Mouse (Mus musculus): ENCODE data around the gene Lingo1. TPM values are rescaled to one million over a fixed set of nuclear protein-coding genes. Genes with fewer than 3 reads are reported as not detected.

The Lingo1 gene
- polyA plus RNA-seq, 1 experiment from 2014 or later = 79.4 TPM

- Histone ChIP-seq H3K9ac (ENCODE audit: low read depth, low read length) (no peak overlapping the region), H3K27me3 (replicated peaks; ENCODE audit: control insufficient read depth, insufficient read depth, low read length) (0 out of 2 replicates have a peak, but pooled peaks cover 2% of the 10 kb centered on the region), H3K4me1 (ENCODE audit: control insufficient read depth, insufficient read depth, low read depth, low read length) (no peaks in the 10 kb centered on the region), H3K27ac (ENCODE audit: low read depth, low read length) (no peak overlapping the region), H3K4me3 (ENCODE audit: low read length) (no peak overlapping the region), H3K9me3 (ENCODE audit: control insufficient read depth, low read length) (no peaks in the 10 kb centered on the region), H3K4me2 (ENCODE audit: low read length) (no peak overlapping the region), H3K36me3 (ENCODE audit: control insufficient read depth, insufficient read depth, low read length) (no peaks in the 10 kb centered on the region)
- 75% methylated on average over 3 of the region's 3 CpGs for WGBS
- ATAC-seq = no peak
Observed at GRCm38 (mm10) chr9:56718984-56719383, 77.3 kb downstream of the Lingo1 start.

GRCm38 (mm10) chr9:56716565-56716964 lies 79.7 kb downstream of the Lingo1 start:
- Histone ChIP-seq H3K4me2 (ENCODE audit: low read length) (no peak overlapping the region), H3K4me3 (ENCODE audit: low read length) (no peak overlapping the region), H3K27me3 (replicated peaks; ENCODE audit: control insufficient read depth, insufficient read depth, low read length) (no peaks in the 10 kb centered on the region), H3K4me1 (ENCODE audit: control insufficient read depth, insufficient read depth, low read depth, low read length) (no peaks in the 10 kb centered on the region), H3K27ac (ENCODE audit: low read depth, low read length) (no peak overlapping the region), H3K9ac (ENCODE audit: low read depth, low read length) (no peak overlapping the region), H3K36me3 (ENCODE audit: control insufficient read depth, insufficient read depth, low read length) (no peaks in the 10 kb centered on the region), H3K9me3 (ENCODE audit: control insufficient read depth, low read length) (no peaks in the 10 kb centered on the region)
- no peak for ATAC-seq
- WGBS = 69% methylated on average over 3 of the region's 3 CpGs

- Histone ChIP-seq H3K9ac (ENCODE audit: low read depth, low read length) (no peak overlapping the region), H3K27me3 (replicated peaks; ENCODE audit: control insufficient read depth, insufficient read depth, low read length) (no peaks in the 10 kb centered on the region), H3K4me3 (ENCODE audit: low read length) (no peak overlapping the region), H3K4me2 (ENCODE audit: low read length) (no peak overlapping the region), H3K9me3 (ENCODE audit: control insufficient read depth, low read length) (no peaks in the 10 kb centered on the region), H3K36me3 (ENCODE audit: control insufficient read depth, insufficient read depth, low read length) (no peaks in the 10 kb centered on the region), H3K27ac (ENCODE audit: low read depth, low read length) (no peak overlapping the region), H3K4me1 (ENCODE audit: control insufficient read depth, insufficient read depth, low read depth, low read length) (no peaks in the 10 kb centered on the region)
- 76% methylated on average over 3 of the region's 3 CpGs for WGBS
- ATAC-seq = no peak
Observed at GRCm38 (mm10) chr9:56716066-56716465, 80.2 kb downstream of the Lingo1 start.

GRCm38 (mm10) chr9:56714391-56714790 lies 81.9 kb downstream of the Lingo1 start:
- WGBS = 84% methylated on average over 1 of the region's 1 CpGs
- no peaks in the 10 kb centered on the region for H3K36me3 ChIP-seq (ENCODE audit: control insufficient read depth, insufficient read depth, low read length)
- no peak overlapping the region for H3K4me3 ChIP-seq (ENCODE audit: low read length)
- no peak overlapping the region for H3K4me2 ChIP-seq (ENCODE audit: low read length)
- H3K9me3 ChIP-seq (ENCODE audit: control insufficient read depth, low read length) = no peaks in the 10 kb centered on the region
- H3K27me3 ChIP-seq (replicated peaks; ENCODE audit: control insufficient read depth, insufficient read depth, low read length) = no peaks in the 10 kb centered on the region
- H3K9ac ChIP-seq (ENCODE audit: low read depth, low read length) = no peak overlapping the region
- H3K27ac ChIP-seq (ENCODE audit: low read depth, low read length) = no peak overlapping the region
- H3K4me1 ChIP-seq (ENCODE audit: control insufficient read depth, insufficient read depth, low read depth, low read length) = peaks cover 5% of the 10 kb centered on the region; the same call in 1 of the 2 replicates
- ATAC-seq = no peak

- no peak for ATAC-seq
- H3K9ac ChIP-seq (ENCODE audit: low read depth, low read length) = no peak overlapping the region
- no peaks in the 10 kb centered on the region for H3K36me3 ChIP-seq (ENCODE audit: control insufficient read depth, insufficient read depth, low read length)
- no peak overlapping the region for H3K27ac ChIP-seq (ENCODE audit: low read depth, low read length)
- no peak overlapping the region for H3K4me3 ChIP-seq (ENCODE audit: low read length)
- no peaks in the 10 kb centered on the region for H3K9me3 ChIP-seq (ENCODE audit: control insufficient read depth, low read length)
- H3K4me2 ChIP-seq (ENCODE audit: low read length) = no peak overlapping the region
- no peaks in the 10 kb centered on the region for H3K27me3 ChIP-seq (replicated peaks; ENCODE audit: control insufficient read depth, insufficient read depth, low read length)
- peaks cover 7% of the 10 kb centered on the region for H3K4me1 ChIP-seq (ENCODE audit: control insufficient read depth, insufficient read depth, low read depth, low read length)
- 77% methylated on average over 14 of the region's 14 CpGs for WGBS
Observed at GRCm38 (mm10) chr9:56712667-56713369, 83.5 kb downstream of the Lingo1 start.

- no peaks in the 10 kb centered on the region for H3K9me3 ChIP-seq (ENCODE audit: control insufficient read depth, low read length)
- WGBS = 71% methylated on average over 6 of the region's 6 CpGs
- H3K36me3 ChIP-seq (ENCODE audit: control insufficient read depth, insufficient read depth, low read length) = no peaks in the 10 kb centered on the region
- H3K4me3 ChIP-seq (ENCODE audit: low read length) = no peak overlapping the region
- no peak overlapping the region for H3K4me2 ChIP-seq (ENCODE audit: low read length)
- H3K27me3 ChIP-seq (replicated peaks; ENCODE audit: control insufficient read depth, insufficient read depth, low read length) = no peaks in the 10 kb centered on the region
- no peak overlapping the region for H3K9ac ChIP-seq (ENCODE audit: low read depth, low read length)
- no peak overlapping the region for H3K27ac ChIP-seq (ENCODE audit: low read depth, low read length)
- no peak for ATAC-seq
- peaks cover 13% of the 10 kb centered on the region for H3K4me1 ChIP-seq (ENCODE audit: control insufficient read depth, insufficient read depth, low read depth, low read length)
Observed at GRCm38 (mm10) chr9:56710958-56711357, 85.3 kb downstream of the Lingo1 start.

GRCm38 (mm10) chr9:56706482-56707085 lies 89.7 kb downstream of the Lingo1 start:
- Histone ChIP-seq H3K9ac (ENCODE audit: low read depth, low read length) (no peak overlapping the region), H3K4me1 (ENCODE audit: control insufficient read depth, insufficient read depth, low read depth, low read length) (peaks cover 16% of the 10 kb centered on the region), H3K9me3 (ENCODE audit: control insufficient read depth, low read length) (no peaks in the 10 kb centered on the region), H3K27me3 (replicated peaks; ENCODE audit: control insufficient read depth, insufficient read depth, low read length) (no peaks in the 10 kb centered on the region), H3K4me3 (ENCODE audit: low read length) (no peak overlapping the region), H3K27ac (ENCODE audit: low read depth, low read length) (no peak overlapping the region), H3K36me3 (ENCODE audit: control insufficient read depth, insufficient read depth, low read length) (no peaks in the 10 kb centered on the region), H3K4me2 (ENCODE audit: low read length) (no peak overlapping the region)
- ATAC-seq = peak; percentile 55; the same call in 1 of the 2 replicates
- 42% methylated on average over 15 of the region's 15 CpGs for WGBS

GRCm38 (mm10) chr9:56701394-56701793 lies 94.9 kb downstream of the Lingo1 start:
- Histone ChIP-seq H3K9ac (ENCODE audit: low read depth, low read length) (no peak overlapping the region), H3K4me2 (ENCODE audit: low read length) (no peak overlapping the region), H3K36me3 (ENCODE audit: control insufficient read depth, insufficient read depth, low read length) (no peaks in the 10 kb centered on the region), H3K4me1 (ENCODE audit: control insufficient read depth, insufficient read depth, low read depth, low read length) (peaks cover 13% of the 10 kb centered on the region), H3K4me3 (ENCODE audit: low read length) (no peak overlapping the region), H3K9me3 (ENCODE audit: control insufficient read depth, low read length) (no peaks in the 10 kb centered on the region), H3K27ac (ENCODE audit: low read depth, low read length) (no peak overlapping the region), H3K27me3 (replicated peaks; ENCODE audit: control insufficient read depth, insufficient read depth, low read length) (no peaks in the 10 kb centered on the region)
- ATAC-seq = peak; percentile 76
- WGBS = 50% methylated on average over 3 of the region's 3 CpGs

GRCm38 (mm10) chr9:56700866-56701265 lies 95.4 kb downstream of the Lingo1 start:
- Histone ChIP-seq H3K4me3 (ENCODE audit: low read length) (no peak overlapping the region), H3K9ac (ENCODE audit: low read depth, low read length) (no peak overlapping the region), H3K4me2 (ENCODE audit: low read length) (no peak overlapping the region), H3K9me3 (ENCODE audit: control insufficient read depth, low read length) (no peaks in the 10 kb centered on the region), H3K4me1 (ENCODE audit: control insufficient read depth, insufficient read depth, low read depth, low read length) (peaks cover 12% of the 10 kb centered on the region), H3K27me3 (replicated peaks; ENCODE audit: control insufficient read depth, insufficient read depth, low read length) (no peaks in the 10 kb centered on the region), H3K36me3 (ENCODE audit: control insufficient read depth, insufficient read depth, low read length) (no peaks in the 10 kb centered on the region), H3K27ac (ENCODE audit: low read depth, low read length) (no peak overlapping the region)
- peak; percentile 26 for ATAC-seq
- 40% methylated on average over 8 of the region's 8 CpGs for WGBS
